Mouse (Mus musculus): Measurements from ENCODE around the gene Foxb2. TPM values are rescaled to one million over a fixed set of nuclear protein-coding genes. Genes with fewer than 3 reads are reported as not detected.
"Not testable (repeated sequence)": the region's sequence is repeated elsewhere in the genome, so short reads cannot be mapped to it uniquely, and the experiment has no call there.

Foxb2 gene
- polyA plus RNA-seq, 1 experiment from 2014 or later = not detected

GRCm38 (mm10) chr19:16872331-16873180, 1.0 kb downstream of the Foxb2 start:
- WGBS = under 1% methylated on average over 77 of the region's 88 CpGs
- H3K27me3 ChIP-seq (replicated peaks; ENCODE audit: control insufficient read depth, insufficient read depth, low read length) = peaks cover 92% of the 10 kb centered on the region
- H3K36me3 ChIP-seq (ENCODE audit: control insufficient read depth, insufficient read depth, low read length) = no peaks in the 10 kb centered on the region
- H3K27ac ChIP-seq (ENCODE audit: low read length) = no peak overlapping the region
- peak; percentile 55 for ATAC-seq
- no peaks in the 10 kb centered on the region for H3K9me3 ChIP-seq (ENCODE audit: control insufficient read depth, low read length)
- H3K9ac ChIP-seq (ENCODE audit: low read depth, low read length) = peak overlapping the region; percentile 4; the same call in 1 of the 2 replicates
- H3K4me3 ChIP-seq (ENCODE audit: low read length) = peak overlapping the region; percentile 47
- H3K4me1 ChIP-seq (ENCODE audit: control insufficient read depth, insufficient read depth, low read length) = peaks cover 23% of the 10 kb centered on the region
- peak overlapping the region; percentile 75 for H3K4me2 ChIP-seq (ENCODE audit: low read depth, low read length)

- 2% methylated on average over 24 of the region's 24 CpGs for WGBS
- Histone ChIP-seq H3K4me1 (ENCODE audit: control insufficient read depth, insufficient read depth, low read length) (peaks cover 23% of the 10 kb centered on the region), H3K9me3 (ENCODE audit: control insufficient read depth, low read length) (no peaks in the 10 kb centered on the region), H3K4me3 (ENCODE audit: low read length) (no peak overlapping the region), H3K4me2 (ENCODE audit: low read depth, low read length) (no peak overlapping the region), H3K36me3 (ENCODE audit: control insufficient read depth, insufficient read depth, low read length) (no peaks in the 10 kb centered on the region), H3K27ac (ENCODE audit: low read length) (no peak overlapping the region), H3K9ac (ENCODE audit: low read depth, low read length) (no peak overlapping the region), H3K27me3 (replicated peaks; ENCODE audit: control insufficient read depth, insufficient read depth, low read length) (peaks cover 80% of the 10 kb centered on the region)
- ATAC-seq = no peak
Observed at GRCm38 (mm10) chr19:16871192-16871760, 2.3 kb downstream of the Foxb2 start.

- Histone ChIP-seq H3K27ac (ENCODE audit: low read length) (no peak overlapping the region), H3K4me3 (ENCODE audit: low read length) (no peak overlapping the region)
- no peak for ATAC-seq
Observed at GRCm38 (mm10) chr19:16870501-16871191, 3.0 kb downstream of the Foxb2 start.

GRCm38 (mm10) chr19:16868534-16868933, 5.1 kb downstream of the Foxb2 start:
- 29% methylated on average over 5 of the region's 5 CpGs for WGBS
- no peak overlapping the region for H3K9ac ChIP-seq (ENCODE audit: low read depth, low read length)
- H3K9me3 ChIP-seq (ENCODE audit: control insufficient read depth, low read length) = no peaks in the 10 kb centered on the region
- no peak overlapping the region for H3K27ac ChIP-seq (ENCODE audit: low read length)
- no peak for ATAC-seq
- H3K36me3 ChIP-seq (ENCODE audit: control insufficient read depth, insufficient read depth, low read length) = no peaks in the 10 kb centered on the region
- H3K27me3 ChIP-seq (replicated peaks; ENCODE audit: control insufficient read depth, insufficient read depth, low read length) = peaks cover 55% of the 10 kb centered on the region
- no peak overlapping the region for H3K4me2 ChIP-seq (ENCODE audit: low read depth, low read length)
- no peak overlapping the region for H3K4me3 ChIP-seq (ENCODE audit: low read length)
- H3K4me1 ChIP-seq (ENCODE audit: control insufficient read depth, insufficient read depth, low read length) = peaks cover 17% of the 10 kb centered on the region

More at GRCm38 (mm10) chr19:16870501-16871191, 3.0 kb downstream of the Foxb2 start:
- Histone ChIP-seq H3K36me3 (ENCODE audit: control insufficient read depth, insufficient read depth, low read length) (no peaks in the 10 kb centered on the region), H3K9ac (ENCODE audit: low read depth, low read length) (no peak overlapping the region), H3K4me1 (ENCODE audit: control insufficient read depth, insufficient read depth, low read length) (peaks cover 23% of the 10 kb centered on the region), H3K27me3 (replicated peaks; ENCODE audit: control insufficient read depth, insufficient read depth, low read length) (peaks cover 73% of the 10 kb centered on the region), H3K9me3 (ENCODE audit: control insufficient read depth, low read length) (no peaks in the 10 kb centered on the region), H3K4me2 (ENCODE audit: low read depth, low read length) (no peak overlapping the region)
- under 1% methylated on average over 28 of the region's 28 CpGs for WGBS

- Histone ChIP-seq H3K4me3 (ENCODE audit: low read length) (no peak overlapping the region), H3K9ac (ENCODE audit: low read depth, low read length) (no peak overlapping the region), H3K4me2 (ENCODE audit: low read depth, low read length) (no peak overlapping the region), H3K36me3 (ENCODE audit: control insufficient read depth, insufficient read depth, low read length) (no peaks in the 10 kb centered on the region), H3K9me3 (ENCODE audit: control insufficient read depth, low read length) (no peaks in the 10 kb centered on the region), H3K27ac (ENCODE audit: low read length) (no peak overlapping the region), H3K27me3 (replicated peaks; ENCODE audit: control insufficient read depth, insufficient read depth, low read length) (peaks cover 3% of the 10 kb centered on the region; the same call in 1 of the 2 replicates), H3K4me1 (ENCODE audit: control insufficient read depth, insufficient read depth, low read length) (no peaks in the 10 kb centered on the region)
- 66% methylated on average over 4 of the region's 4 CpGs for WGBS
- ATAC-seq = no peak
Observed at GRCm38 (mm10) chr19:16858646-16859045, 15.0 kb downstream of the Foxb2 start.

- Histone ChIP-seq H3K4me1 (ENCODE audit: control insufficient read depth, insufficient read depth, low read length) (no peaks in the 10 kb centered on the region), H3K9ac (ENCODE audit: low read depth, low read length) (no peak overlapping the region), H3K4me2 (ENCODE audit: low read depth, low read length) (no peak overlapping the region), H3K9me3 (ENCODE audit: control insufficient read depth, low read length) (no peaks in the 10 kb centered on the region), H3K4me3 (ENCODE audit: low read length) (no peak overlapping the region), H3K36me3 (ENCODE audit: control insufficient read depth, insufficient read depth, low read length) (no peaks in the 10 kb centered on the region), H3K27me3 (replicated peaks; ENCODE audit: control insufficient read depth, insufficient read depth, low read length) (no peaks in the 10 kb centered on the region), H3K27ac (ENCODE audit: low read length) (no peak overlapping the region)
- ATAC-seq = no peak
- WGBS = 67% methylated on average over 5 of the region's 5 CpGs
Observed at GRCm38 (mm10) chr19:16856752-16857151, 16.9 kb downstream of the Foxb2 start.

GRCm38 (mm10) chr19:16844091-16844490, 29.5 kb downstream of the Foxb2 start:
- not testable (repeated sequence) for H3K4me1 ChIP-seq (ENCODE audit: control insufficient read depth, insufficient read depth, low read length); H3K27ac ChIP-seq (ENCODE audit: low read length); H3K36me3 ChIP-seq (ENCODE audit: control insufficient read depth, insufficient read depth, low read length); H3K9ac ChIP-seq (ENCODE audit: low read depth, low read length); ATAC-seq; H3K4me2 ChIP-seq (ENCODE audit: low read depth, low read length); H3K27me3 ChIP-seq (replicated peaks; ENCODE audit: control insufficient read depth, insufficient read depth, low read length); H3K4me3 ChIP-seq (ENCODE audit: low read length); H3K9me3 ChIP-seq (ENCODE audit: control insufficient read depth, low read length)
- 95% methylated on average over 2 of the region's 2 CpGs for WGBS

- Histone ChIP-seq H3K27ac (ENCODE audit: low read length) (no peak overlapping the region), H3K4me2 (ENCODE audit: low read depth, low read length) (no peak overlapping the region), H3K27me3 (replicated peaks; ENCODE audit: control insufficient read depth, insufficient read depth, low read length) (no peaks in the 10 kb centered on the region), H3K4me1 (ENCODE audit: control insufficient read depth, insufficient read depth, low read length) (no peaks in the 10 kb centered on the region), H3K4me3 (ENCODE audit: low read length) (no peak overlapping the region), H3K9ac (ENCODE audit: low read depth, low read length) (no peak overlapping the region), H3K36me3 (ENCODE audit: control insufficient read depth, insufficient read depth, low read length) (no peaks in the 10 kb centered on the region), H3K9me3 (ENCODE audit: control insufficient read depth, low read length) (no peaks in the 10 kb centered on the region)
- no peak for ATAC-seq
- 45% methylated on average over 9 of the region's 9 CpGs for WGBS
Observed at GRCm38 (mm10) chr19:16841516-16842249, 31.9 kb downstream of the Foxb2 start.

GRCm38 (mm10) chr19:16841001-16841400, 32.6 kb downstream of the Foxb2 start:
- Histone ChIP-seq H3K9me3 (ENCODE audit: control insufficient read depth, low read length) (no peaks in the 10 kb centered on the region), H3K36me3 (ENCODE audit: control insufficient read depth, insufficient read depth, low read length) (no peaks in the 10 kb centered on the region), H3K4me1 (ENCODE audit: control insufficient read depth, insufficient read depth, low read length) (no peaks in the 10 kb centered on the region), H3K4me3 (ENCODE audit: low read length) (no peak overlapping the region), H3K27me3 (replicated peaks; ENCODE audit: control insufficient read depth, insufficient read depth, low read length) (no peaks in the 10 kb centered on the region), H3K9ac (ENCODE audit: low read depth, low read length) (no peak overlapping the region), H3K4me2 (ENCODE audit: low read depth, low read length) (no peak overlapping the region), H3K27ac (ENCODE audit: low read length) (no peak overlapping the region)
- no peak for ATAC-seq
- 83% methylated on average over 8 of the region's 8 CpGs for WGBS

All from intestine, embryonic 16.5 days (tissue).